Mouse (Mus musculus): ENCODE data around the gene Chit1. TPM values are rescaled to one million over a fixed set of nuclear protein-coding genes. Genes with fewer than 3 reads are reported as not detected.

Chit1 gene
- total RNA-seq, 2 experiments from 2014 or later, result not detected

- peak; percentile 80 to 90 for DNase-seq
These were observed 31.4 kb upstream of the Chit1 start for GRCm38 (mm10) chr1:134079477-134080163.

GRCm38 (mm10) chr1:134080406-134080805 lies 30.6 kb upstream of the Chit1 start:
- peak in 1 of 2 experiments; percentile 31 for DNase-seq

GRCm38 (mm10) chr1:134080881-134081450 lies 30.1 kb upstream of the Chit1 start:
- DNase-seq, result peak; percentile 43 to 53

GRCm38 (mm10) chr1:134082987-134083516 lies 28.0 kb upstream of the Chit1 start:
- peak; percentile 84 to 85 for DNase-seq

GRCm38 (mm10) chr1:134083676-134084075 lies 27.4 kb upstream of the Chit1 start:
- peak in 1 of 2 experiments; percentile 53 for DNase-seq

GRCm38 (mm10) chr1:134084128-134084527 lies 26.9 kb upstream of the Chit1 start:
- DNase-seq, result peak in 1 of 2 experiments; percentile 56

- no peak for DNase-seq
These were observed 25.0 kb upstream of the Chit1 start for GRCm38 (mm10) chr1:134086017-134086416.

- DNase-seq, result peak; percentile 72 to 73
These were observed 24.1 kb upstream of the Chit1 start for GRCm38 (mm10) chr1:134086811-134087398.

GRCm38 (mm10) chr1:134089074-134089473 lies 22.0 kb upstream of the Chit1 start:
- no peak for DNase-seq

- no peak for DNase-seq
These were observed 19.2 kb upstream of the Chit1 start for GRCm38 (mm10) chr1:134091851-134092250.

GRCm38 (mm10) chr1:134092368-134092767 lies 18.7 kb upstream of the Chit1 start:
- DNase-seq, result peak in 1 of 2 experiments; percentile 44

- DNase-seq, result peak; percentile 95 to 98
These were observed 17.9 kb upstream of the Chit1 start for GRCm38 (mm10) chr1:134092852-134093770.

GRCm38 (mm10) chr1:134093771-134094526 lies 17.1 kb upstream of the Chit1 start:
- DNase-seq, result peak; percentile 74 to 75

- DNase-seq, result peak in 1 of 2 experiments; percentile 41
These were observed 15.9 kb upstream of the Chit1 start for GRCm38 (mm10) chr1:134095033-134095612.

- DNase-seq, result peak in 1 of 2 experiments; percentile 21
These were observed 15.3 kb upstream of the Chit1 start for GRCm38 (mm10) chr1:134095721-134096120.

- peak; percentile 63 to 72 for DNase-seq
These were observed 14.6 kb upstream of the Chit1 start for GRCm38 (mm10) chr1:134096264-134096934.

GRCm38 (mm10) chr1:134097080-134097855 lies 13.8 kb upstream of the Chit1 start:
- peak in 1 of 2 experiments; percentile 32 for DNase-seq

- DNase-seq, result peak; percentile 90 to 91
These were observed 12.9 kb upstream of the Chit1 start for GRCm38 (mm10) chr1:134097956-134098725.
